Mouse (Mus musculus): ENCODE measurements at regions not wholly inside any gene's neighbourhood (a gene's known extent, or its start where the extent isn't known, plus 50 kb on each side); places are given as distances from the start of the nearest gene placed in this dataset.
A peak's percentile ranks its signal among the peaks of the same experiment; 100 is the strongest.

- TF ChIP-seq CTCF (IDR thresholded peaks at IDR 0.05 in 2 of 3, conservative IDR thresholded peaks at IDR 0.05 in 1 of 3; ENCODE audit: control insufficient read depth in 1 of 3, insufficient read depth in 1 of 3, low read depth in 2 of 3, low read length in 3 of 3, poor library complexity in 1 of 3, severe bottlenecking in 1 of 3) (peak; percentile 40 to 50 (median 41); a peak in 5 of 6 replicates), POLR2A (IDR thresholded peaks at IDR 0.05; ENCODE audit: control insufficient read depth in 1 of 2, insufficient read depth in 1 of 2, low read depth in 1 of 2, low read length in 2 of 2, poor library complexity in 1 of 2) (no peak), GATA1 (IDR thresholded peaks at IDR 0.05; ENCODE audit: low read depth, low read length) (no peak), EP300 (IDR thresholded peaks at IDR 0.05; ENCODE audit: low read depth in 1 of 2, low read length in 2 of 2) (no peak), USF1 (IDR thresholded peaks at IDR 0.05; ENCODE audit: low read depth, low read length) (no peak), POLR2AphosphoS2 (IDR thresholded peaks at IDR 0.05; ENCODE audit: low read length) (no peak), E2F4 (IDR thresholded peaks at IDR 0.05; ENCODE audit: borderline replicate concordance, low read depth, low read length) (no peak), KAT2A (conservative IDR thresholded peaks at IDR 0.05; ENCODE audit: low read depth, low read length) (no peak), NELFE (IDR thresholded peaks at IDR 0.05; ENCODE audit: low read depth, low read length) (no peak), POLR2AphosphoS5 (IDR thresholded peaks at IDR 0.05; ENCODE audit: borderline replicate concordance, low read depth, low read length) (no peak)
These were observed 83.9 kb downstream of the Tex29 start for GRCm38 (mm10) chr8:11924165-11924564.

Data from MEL (cell line).